Mouse (Mus musculus) cerebellum, postnatal 4 days (tissue): Measurements from ENCODE around the gene Rapgef4.
A peak's percentile ranks its signal among the peaks of the same experiment; 100 is the strongest.
"Not testable (repeated sequence)": the region's sequence is repeated elsewhere in the genome, so short reads cannot be mapped to it uniquely, and the experiment has no call there.

ENCODE experiments used
- DNase-seq, 2 experiments: peaks; one replicate each; pipeline ENCODE4 v3.0.0; 2022; ENCODE audit warnings: low spot score in 2 of 2, mixed read lengths in 1 of 2

Gene Rapgef4

DNA sequence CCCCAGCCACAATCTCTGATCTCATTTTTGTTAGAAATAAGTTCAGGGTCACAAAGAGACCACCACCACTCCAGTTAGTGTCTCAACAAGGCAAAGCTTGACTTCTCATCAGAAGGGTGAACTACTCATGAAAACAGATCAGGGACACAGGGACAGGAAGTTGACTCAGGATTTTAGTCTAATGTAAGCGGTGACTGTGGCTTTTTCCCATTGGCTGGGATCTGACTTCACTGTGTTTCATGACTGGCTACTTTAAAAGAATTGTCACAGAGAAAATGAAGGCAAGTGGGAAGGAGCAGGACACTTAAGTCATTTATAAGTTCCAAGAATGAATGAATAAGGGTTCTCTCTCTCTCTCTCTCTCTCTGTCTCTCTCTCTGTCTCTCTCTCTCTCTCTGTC, 45.5 kb downstream of the Rapgef4 start:
- DNase-seq: no peak

DNA sequence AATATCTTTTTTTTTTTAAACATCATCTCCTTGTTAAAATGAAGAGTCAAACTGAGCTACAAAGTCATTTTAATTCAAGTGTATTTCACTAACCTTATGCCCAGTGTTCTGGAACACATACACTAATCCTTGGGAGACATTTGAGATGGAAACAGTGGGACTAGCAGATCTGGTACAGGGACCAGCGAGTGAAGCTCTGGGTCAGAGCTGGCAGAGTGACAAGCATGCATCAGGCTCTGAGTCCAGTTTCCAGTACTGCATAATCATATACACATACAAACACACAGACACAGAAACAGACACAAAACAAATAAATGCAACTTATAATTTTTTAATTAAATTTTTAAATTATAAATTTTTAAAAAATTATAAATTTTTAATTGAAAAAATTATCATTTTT, 48.0 kb downstream of the Rapgef4 start:
- no peak for DNase-seq

GRCm38 (mm10) chr2:72029586-72030144, 48.6 kb downstream of the Rapgef4 start:
- no peak for DNase-seq

DNA sequence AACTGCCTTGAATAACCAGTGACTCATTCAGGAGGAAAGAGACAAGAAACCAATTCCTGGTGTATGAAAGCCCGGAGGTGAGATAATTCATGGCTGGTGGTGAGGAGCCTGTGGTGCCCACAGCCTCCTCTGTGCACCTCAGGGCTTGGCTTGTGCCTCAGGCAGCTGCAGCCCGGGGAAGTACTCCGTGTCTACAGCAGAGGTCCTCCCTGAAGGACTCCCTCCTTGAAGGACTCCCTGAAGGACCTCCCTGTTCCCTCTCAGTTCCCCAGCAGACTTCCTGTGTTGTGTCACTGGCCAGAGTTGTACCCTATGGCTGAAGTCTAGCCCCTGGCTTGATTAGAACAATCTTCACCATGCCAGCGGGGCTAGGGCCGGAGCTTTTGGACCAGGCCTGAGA, 50.7 kb downstream of the Rapgef4 start:
- no peak for DNase-seq

- DNase-seq: peak in 1 of 2 experiments; percentile 55
These were observed 54.6 kb downstream of the Rapgef4 start for GRCm38 (mm10) chr2:72035616-72036015.

DNA sequence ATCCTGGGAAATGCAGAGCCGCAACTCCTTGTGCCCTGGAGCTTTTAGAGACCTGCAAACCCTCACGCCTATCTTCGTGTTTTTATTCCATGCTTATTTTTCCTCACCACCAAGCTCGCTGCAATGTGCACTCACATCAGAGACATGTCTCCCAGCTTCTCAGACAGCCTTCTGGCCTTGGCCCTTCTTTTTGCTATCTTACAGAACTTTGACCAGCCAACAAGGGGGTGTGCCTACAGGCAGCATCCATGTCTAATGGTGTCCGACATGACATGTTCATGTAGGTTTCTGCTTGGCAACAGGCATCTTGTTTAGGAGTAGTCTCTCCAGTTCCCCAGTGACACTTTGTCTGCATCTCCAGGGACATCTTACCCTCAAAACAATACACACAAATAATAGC, 56.3 kb downstream of the Rapgef4 start:
- DNase-seq: no peak

GRCm38 (mm10) chr2:72038235-72038634, 57.2 kb downstream of the Rapgef4 start:
- peak; percentile 81 to 90 for DNase-seq

DNA sequence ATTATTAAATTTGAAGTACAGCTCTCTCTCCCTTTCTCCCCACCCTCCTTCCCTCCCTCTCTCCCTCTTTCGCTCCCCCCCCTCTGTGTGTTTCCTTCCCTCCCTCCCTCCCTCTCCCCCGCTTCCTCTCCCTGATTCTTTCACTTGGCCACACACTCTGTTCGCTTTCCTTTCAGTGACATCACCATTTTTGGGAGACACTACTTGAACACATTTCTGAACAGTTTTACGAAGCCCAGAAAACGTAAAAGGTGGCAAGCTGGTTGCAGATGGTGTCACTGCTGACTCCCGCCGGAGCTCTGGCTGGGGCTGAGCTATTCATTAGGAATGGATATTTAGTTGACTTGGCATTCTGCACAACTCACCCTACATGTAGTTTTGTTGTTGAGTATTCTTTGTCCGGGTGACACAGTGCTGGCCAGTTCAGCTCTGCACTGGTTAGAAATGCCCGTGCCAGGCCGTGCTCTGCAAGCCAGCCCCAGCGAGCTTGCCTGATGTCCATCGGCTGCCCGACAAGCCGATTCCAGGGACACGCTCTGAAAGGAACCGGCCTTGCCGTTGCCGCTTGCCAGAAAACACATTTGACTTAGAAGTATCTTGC, 57.7 kb downstream of the Rapgef4 start:
- peak in 1 of 2 experiments; percentile 60 for DNase-seq

DNA sequence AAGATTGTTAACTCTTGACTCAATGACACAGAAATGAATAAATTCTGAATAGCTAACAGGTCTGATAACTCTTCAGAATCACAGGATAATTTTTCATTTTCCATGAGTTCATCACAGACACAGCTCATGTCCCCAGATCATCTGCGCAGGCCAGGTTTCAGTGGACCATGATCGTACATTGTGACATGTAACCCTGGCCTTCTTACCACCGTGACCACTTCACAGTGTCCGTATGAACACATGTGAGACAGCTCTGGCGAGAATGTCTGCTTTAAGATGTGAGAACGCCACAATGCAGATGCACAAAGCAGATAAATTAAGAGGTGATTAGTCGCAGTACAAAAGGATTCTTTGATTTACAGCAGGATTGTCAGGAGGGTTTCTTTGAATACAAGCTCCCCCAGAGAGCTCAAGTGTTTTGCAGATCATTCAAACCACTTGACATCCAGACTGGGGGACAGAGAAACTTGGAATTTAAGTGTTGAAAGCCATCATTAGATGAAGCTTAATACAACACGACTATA, 58.5 kb downstream of the Rapgef4 start:
- no peak for DNase-seq

GRCm38 (mm10) chr2:72041087-72041486, 60.0 kb downstream of the Rapgef4 start:
- no peak for DNase-seq

GRCm38 (mm10) chr2:72042093-72042492, 61.1 kb downstream of the Rapgef4 start:
- peak in 1 of 2 experiments; percentile 19 for DNase-seq

- DNase-seq: no peak
These were observed 63.2 kb downstream of the Rapgef4 start for GRCm38 (mm10) chr2:72044191-72044590.

- DNase-seq: no peak
These were observed 64.0 kb downstream of the Rapgef4 start for GRCm38 (mm10) chr2:72045024-72045423.

- DNase-seq: no peak
These were observed 64.6 kb downstream of the Rapgef4 start for GRCm38 (mm10) chr2:72045659-72046058.

DNA sequence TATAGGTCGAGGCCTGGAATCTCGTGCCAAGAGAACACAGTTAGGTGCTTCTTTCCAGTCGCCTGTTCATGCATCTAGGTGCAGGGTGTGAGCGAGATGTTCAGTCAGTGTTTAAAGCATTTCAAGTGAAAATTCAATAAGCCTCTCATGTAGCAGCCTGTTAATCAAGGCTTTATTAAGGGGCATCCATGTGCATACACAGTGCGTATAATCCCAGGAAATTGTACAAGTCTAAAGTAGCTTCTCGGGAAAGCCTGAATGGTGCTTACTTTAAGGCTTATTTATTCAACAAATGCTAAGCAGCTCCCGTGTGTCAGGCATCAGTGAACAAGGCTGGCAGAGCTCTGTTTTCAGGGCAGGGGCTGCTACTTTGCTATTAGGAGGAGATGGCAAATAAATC, 69.4 kb downstream of the Rapgef4 start:
- no peak for DNase-seq

DNA sequence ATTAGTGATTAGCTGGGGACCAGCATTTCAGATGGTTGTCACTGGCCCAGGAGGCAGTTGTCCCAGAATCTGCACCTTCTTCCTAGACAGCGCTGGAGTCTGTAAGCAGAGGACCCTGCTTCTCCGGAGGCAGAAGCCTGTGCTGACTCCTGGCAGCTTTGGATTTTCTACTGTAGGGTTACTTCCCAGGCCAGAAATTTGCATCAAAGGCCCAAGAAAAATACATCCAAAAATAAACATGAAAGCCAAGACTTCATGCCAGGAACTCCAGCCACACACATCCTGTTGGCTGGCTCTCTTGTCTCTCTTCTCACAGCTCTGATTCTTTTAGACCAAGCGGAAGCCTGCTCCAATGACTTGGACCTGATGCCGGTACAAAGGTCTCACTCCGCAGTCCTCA, 73.2 kb downstream of the Rapgef4 start:
- no peak for DNase-seq

- no peak for DNase-seq
These were observed 73.7 kb downstream of the Rapgef4 start for GRCm38 (mm10) chr2:72054736-72055135.

DNA sequence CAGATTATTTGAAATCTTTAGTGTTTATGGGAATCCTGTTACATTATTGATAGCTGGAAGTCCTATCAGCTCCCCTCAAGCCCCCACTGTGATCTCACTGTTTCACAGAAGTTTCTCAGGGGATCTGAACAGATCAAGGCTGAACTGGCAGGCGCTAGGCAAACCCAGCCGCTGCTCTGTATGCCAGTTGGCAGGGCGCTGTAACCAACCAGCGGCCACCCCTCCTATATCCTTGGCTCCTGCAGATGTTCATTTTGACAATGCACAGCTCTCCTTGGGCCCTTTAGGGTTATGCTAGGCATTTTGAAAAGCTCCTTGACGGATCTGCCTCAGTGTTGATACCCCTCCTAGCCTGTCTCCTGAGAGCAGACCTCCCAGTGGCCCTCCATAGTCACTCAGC, 74.4 kb downstream of the Rapgef4 start:
- DNase-seq: no peak

DNA sequence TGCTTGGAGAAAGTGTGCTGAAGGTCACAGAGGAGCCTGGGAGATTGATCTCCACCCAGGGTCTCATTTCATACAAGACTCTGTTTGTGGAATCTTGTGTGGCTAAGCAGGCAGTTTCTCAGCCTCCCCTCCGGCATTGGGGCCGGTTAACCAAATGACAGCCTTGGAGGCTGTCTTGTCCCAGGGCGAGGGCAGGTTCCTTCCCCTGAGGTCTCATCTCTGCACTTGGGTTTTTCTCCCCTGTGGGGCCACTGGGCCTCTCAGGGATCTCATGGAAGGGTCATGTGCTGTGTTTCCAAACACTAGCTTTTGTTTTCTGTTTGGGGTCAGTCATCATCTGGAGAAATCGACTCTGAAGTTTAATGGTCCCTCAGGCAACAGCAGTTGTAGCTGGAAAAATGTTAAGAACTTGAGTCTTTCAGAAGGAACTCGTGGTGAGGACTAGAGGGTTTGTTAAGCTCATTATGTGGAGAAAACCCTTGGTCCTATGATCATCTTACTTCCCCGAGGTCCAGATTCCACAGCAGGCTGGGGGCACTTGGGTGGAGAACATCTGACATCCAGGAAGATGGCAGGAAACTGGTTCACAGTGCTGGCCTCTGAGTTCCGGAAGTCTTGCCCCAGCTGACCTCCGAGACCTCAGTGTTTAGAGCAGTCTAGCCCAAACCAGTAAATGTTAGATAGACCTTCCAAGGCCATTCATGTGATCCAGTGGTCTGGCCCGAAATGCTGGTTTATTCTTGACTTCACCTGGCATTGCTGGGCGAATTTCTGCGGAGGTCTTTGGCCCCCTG, 75.2 kb downstream of the Rapgef4 start:
- no peak for DNase-seq

DNA sequence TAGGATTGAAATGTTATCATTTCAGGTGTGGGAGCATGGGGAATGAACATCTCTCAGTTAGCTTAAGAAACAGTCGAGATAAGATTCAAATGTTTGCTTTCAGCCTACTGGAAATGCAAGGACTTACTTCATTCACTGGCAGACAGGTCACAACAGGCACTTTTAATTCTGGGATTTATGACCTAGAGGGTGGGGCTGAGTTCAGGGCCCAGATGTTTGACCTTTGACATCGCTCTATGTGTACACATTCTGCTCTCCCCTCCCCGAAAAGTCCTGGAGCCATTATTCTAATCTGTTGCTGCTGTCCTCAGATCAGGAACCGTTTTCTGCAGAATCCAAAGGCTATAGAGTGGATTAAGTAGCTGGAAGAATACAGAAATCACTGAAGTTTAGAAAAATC, 81.9 kb downstream of the Rapgef4 start:
- DNase-seq: no peak

- DNase-seq: no peak
These were observed 87.5 kb downstream of the Rapgef4 start for GRCm38 (mm10) chr2:72068505-72068904.

DNA sequence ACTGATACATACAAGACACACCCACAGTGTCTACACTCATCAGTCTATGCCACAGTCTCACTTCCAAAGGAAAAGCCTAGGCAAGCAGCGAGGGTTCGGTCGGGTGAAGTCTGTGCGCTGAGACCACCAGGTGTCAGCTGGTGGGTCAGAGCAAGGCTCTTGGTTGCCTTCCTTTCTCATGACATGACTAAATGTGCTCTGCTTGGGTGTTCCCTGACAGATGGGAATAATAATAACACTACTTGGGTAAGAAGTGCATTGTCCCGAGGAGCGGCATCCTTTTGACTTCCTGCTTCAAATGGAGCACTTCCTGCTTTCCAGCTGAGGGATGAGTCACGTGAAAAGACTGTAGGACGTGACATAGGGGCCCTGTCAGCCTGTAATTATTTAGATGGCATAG, 89.0 kb downstream of the Rapgef4 start:
- DNase-seq: no peak

- DNase-seq: not testable (repeated sequence)
These were observed 92.1 kb downstream of the Rapgef4 start for GRCm38 (mm10) chr2:72073121-72073520.
